Mouse (Mus musculus): ENCODE measurements at regions not wholly inside any gene's neighbourhood (a gene's known extent, or its start where the extent isn't known, plus 50 kb on each side); places are given as distances from the start of the nearest gene placed in this dataset.

DNA sequence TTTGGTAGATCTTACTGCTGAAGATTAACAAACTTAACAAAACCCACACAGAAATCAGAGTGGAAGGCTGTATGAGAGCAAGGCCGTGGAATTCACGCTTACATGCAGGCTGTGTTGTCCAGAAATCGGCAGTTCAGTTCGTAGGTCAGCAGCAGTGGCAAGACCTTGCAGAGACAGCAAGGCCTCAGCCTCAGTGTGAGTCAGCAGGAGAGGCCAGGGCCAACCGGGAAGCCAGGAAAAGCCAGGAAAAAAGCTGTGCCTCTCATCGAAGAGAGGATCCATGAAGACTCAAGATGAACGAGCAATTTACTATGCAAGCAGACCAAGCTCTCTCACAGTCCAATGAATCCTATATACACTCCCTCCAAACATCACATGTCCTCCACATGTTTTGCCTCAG lies 103.4 kb upstream of the 1700021F07Rik start:
- in situ Hi-C loops (cut with MboI; ENCODE audit: low pct_unique_long_range_greater_than_20kb) = loop anchor here (10.0 kb wide), 1 partner anchor 194 kb away; no protein-coding TSS in a partner anchor
- ATAC-seq = no peak
- no peaks in the 10 kb centered on the region for H3K27me3 ChIP-seq
- no peak for TF ChIP-seq CTCF (IDR thresholded peaks at IDR 0.05)
- no peak for DNase-seq (ENCODE audit: low read depth, low spot score)
- POLR2A ChIA-PET = no interaction called here
- CTCF ChIA-PET = interaction anchor here (0.6 to 1.2 kb wide), 3 partner anchors 12 to 736 kb away, joined by 3 read pairs; no protein-coding TSS in a partner anchor

DNA sequence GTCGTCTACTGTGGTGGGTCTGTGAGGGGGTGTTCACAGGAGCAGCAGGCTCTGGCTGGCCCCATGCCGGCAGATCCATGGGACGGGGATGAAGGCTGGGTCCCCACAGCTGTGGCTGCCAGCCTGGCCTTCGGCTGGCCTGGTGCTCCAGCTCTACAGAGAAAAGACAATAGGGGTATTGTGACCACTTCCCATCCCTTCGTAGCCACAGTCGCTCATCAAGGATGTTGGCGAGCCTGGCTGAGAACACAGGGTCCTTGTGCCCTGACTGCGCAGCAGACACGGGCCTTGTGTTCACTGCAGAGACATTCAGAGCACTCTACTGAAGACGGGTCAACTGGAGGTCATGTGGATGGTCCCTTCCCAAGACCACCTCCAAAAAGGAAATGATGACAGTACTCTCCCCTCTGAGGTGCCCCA lies 102.4 kb upstream of the 1700021F07Rik start:
- CTCF ChIA-PET = interaction anchor here (0.7 kb wide), 1 partner anchor 11 kb away, joined by 3 read pairs; no protein-coding TSS in a partner anchor
- POLR2A ChIA-PET = no interaction called here
- no peak for TF ChIP-seq CTCF (IDR thresholded peaks at IDR 0.05)
- no peaks in the 10 kb centered on the region for H3K27me3 ChIP-seq
- ATAC-seq = no peak
- in situ Hi-C loops (cut with MboI; ENCODE audit: low pct_unique_long_range_greater_than_20kb) = loop anchor here (10.0 kb wide), 1 partner anchor 195 kb away; no protein-coding TSS in a partner anchor
- DNase-seq (ENCODE audit: low read depth, low spot score) = no peak

DNA sequence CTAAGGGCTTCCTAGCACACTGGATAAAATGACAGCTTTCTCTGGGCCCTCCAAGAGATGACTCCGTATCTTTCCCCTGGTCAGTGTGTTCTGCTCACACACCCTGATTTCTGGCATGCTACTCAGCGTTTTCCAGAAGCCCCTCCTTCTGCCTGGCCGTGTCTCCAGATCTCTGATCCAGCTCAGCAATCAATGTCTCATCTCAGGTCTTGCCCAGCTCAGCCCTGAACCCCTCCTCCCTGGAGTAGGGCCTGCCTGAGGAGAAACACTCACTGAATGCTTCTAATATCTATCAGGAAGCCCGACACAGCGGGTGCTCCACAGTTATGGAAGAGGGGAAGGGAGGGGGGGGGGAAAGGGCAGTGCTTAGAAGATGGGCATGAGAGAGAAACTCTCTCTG lies 101.9 kb upstream of the 1700021F07Rik start:
- no peak for TF ChIP-seq CTCF (IDR thresholded peaks at IDR 0.05)
- no peak for ATAC-seq
- ChIA-PET POLR2A (no interaction called here), CTCF (interaction anchor here (0.7 kb wide), 1 partner anchor 10 kb away, joined by 3 read pairs; no protein-coding TSS in a partner anchor)
- no peaks in the 10 kb centered on the region for H3K27me3 ChIP-seq
- DNase-seq (ENCODE audit: low read depth, low spot score) = no peak
- in situ Hi-C loops (cut with MboI; ENCODE audit: low pct_unique_long_range_greater_than_20kb) = no loop called here

DNA sequence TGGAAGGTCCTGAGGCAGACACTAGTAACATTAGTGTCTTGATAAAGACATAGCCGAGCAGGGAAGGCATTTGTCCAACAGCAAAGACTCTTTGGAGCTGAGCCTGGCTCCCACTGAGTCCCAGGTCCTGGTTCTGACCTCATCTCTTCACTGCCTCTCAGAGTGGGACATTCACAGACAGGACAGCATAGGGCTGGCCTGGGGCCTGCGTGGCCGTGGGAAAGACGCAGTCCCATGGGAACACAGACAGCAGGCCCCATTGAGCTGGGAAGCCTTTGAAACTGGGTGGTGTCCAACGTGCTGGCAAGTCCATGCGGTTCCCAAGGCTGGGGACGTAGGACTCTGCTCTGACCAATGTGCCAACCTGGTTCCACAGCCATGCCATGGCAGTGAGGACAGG lies 97.5 kb upstream of the 1700021F07Rik start:
- TF ChIP-seq CTCF (IDR thresholded peaks at IDR 0.05) = no peak

DNA sequence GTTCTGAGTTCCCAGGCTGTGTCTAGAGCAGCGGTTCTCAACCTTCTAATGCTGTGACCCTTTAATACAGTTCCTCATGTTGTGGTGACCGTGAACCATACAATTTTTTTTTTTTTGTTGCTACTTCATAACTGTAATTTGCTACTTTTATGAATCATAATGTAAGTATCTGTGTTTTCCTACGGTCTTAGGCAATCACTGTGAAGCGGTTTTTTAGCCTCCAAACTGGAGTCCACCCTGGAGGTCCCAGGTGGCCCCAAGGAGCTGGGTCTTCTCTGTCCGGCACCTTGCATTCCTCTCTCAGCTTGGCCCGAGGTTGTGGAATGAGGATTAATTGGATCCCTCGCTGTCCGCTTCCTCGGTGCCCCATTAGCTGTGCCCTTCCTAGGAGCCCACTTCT lies 96.6 kb upstream of the 1700021F07Rik start:
- no peak for ATAC-seq
- H3K27me3 ChIP-seq = no peaks in the 10 kb centered on the region
- POLR2A ChIA-PET = no interaction called here
- DNase-seq (ENCODE audit: low read depth, low spot score) = no peak
- in situ Hi-C loops (cut with MboI; ENCODE audit: low pct_unique_long_range_greater_than_20kb) = no loop called here
- TF ChIP-seq CTCF (IDR thresholded peaks at IDR 0.05) = no peak
- CTCF ChIA-PET = no interaction called here

More for the DNA sequence above, 97.5 kb upstream of the 1700021F07Rik start:
- DNase-seq (ENCODE audit: low read depth, low spot score) = no peak
- in situ Hi-C loops (cut with MboI; ENCODE audit: low pct_unique_long_range_greater_than_20kb) = no loop called here
- CTCF ChIA-PET = no interaction called here
- H3K27me3 ChIP-seq = no peaks in the 10 kb centered on the region
- ATAC-seq = no peak
- POLR2A ChIA-PET = no interaction called here

DNA sequence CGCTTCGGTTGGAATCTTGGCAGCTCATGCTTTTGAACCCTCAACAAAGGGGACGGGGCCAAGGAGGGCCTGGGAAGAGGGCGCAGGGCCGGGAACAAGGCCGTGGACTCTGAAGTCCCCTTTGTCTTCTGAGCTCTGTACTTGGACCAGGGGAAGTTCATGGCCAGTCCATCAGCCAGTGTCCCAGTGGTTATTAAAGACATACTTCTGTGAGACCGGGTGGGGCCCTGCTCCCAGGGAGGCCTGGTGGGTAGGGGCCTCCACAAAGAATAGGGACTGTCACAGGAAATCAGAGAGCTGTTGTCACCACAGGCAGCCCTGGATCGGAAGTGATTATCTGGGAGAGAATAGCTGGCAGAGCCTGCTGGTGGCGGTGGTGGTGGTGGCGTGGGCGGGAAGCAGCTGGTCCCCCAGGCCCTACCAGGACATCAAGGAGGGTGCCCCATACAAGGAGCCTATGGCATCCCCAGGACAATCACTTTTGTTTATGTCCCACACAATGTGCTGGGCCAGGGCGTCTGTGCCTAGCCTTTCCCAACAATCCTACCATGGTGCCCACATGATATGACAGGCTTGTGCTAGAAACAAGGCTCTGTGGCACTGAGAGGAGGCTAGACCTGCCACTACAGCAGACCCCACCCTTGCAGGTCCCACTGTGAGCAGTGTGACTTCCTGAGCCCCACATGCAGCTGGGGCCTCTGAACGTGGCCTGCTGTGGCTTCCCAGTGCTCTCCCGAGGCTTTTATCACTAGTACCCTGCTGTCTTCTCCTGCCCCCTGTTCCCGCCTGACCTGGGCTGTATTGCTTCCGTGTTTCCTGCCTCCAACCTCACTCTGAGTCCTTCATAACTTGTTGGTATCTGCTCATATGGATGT lies 96.0 kb upstream of the 1700021F07Rik start:
- ATAC-seq (no peak), DNase-seq (ENCODE audit: low read depth, low spot score) (no peak)
- CTCF ChIA-PET = interaction anchor here (1.3 kb wide), 1 partner anchor 9 kb away, joined by 3 read pairs; no protein-coding TSS in a partner anchor
- no peak for TF ChIP-seq CTCF (IDR thresholded peaks at IDR 0.05)
- POLR2A ChIA-PET = interaction anchor here (0.6 kb wide), 1 partner anchor 109 kb away, joined by 3 read pairs; no protein-coding TSS in a partner anchor
- no peaks in the 10 kb centered on the region for H3K27me3 ChIP-seq
- in situ Hi-C loops (cut with MboI; ENCODE audit: low pct_unique_long_range_greater_than_20kb) = no loop called here

DNA sequence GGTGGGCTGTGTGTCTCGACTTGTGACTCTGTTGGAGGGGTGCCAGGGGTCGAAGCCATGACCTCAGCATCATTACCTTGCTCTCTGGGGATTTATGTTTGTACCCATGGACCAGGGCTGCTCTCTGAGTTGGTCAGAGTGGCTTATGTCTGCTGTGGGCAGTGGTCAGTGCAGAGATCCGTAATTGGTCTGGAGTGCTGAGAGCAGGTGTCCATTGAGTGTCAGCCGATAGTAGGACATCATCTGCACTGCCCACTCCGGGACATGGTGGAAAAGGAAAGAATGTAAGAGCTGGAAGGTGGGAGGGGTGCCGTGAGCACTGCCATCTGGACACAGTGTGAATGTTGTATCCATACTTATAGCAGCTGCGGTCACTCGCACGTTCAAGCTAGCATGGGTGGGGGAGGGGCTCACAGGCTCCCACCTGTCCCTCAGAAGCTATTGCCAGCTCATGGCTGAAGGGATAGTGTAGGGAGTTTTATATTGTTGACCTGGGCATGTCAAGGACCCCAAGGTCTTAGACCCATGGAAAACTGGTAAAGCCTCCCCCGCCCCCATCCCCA lies 94.4 kb upstream of the 1700021F07Rik start:
- POLR2A ChIA-PET = no interaction called here
- ATAC-seq = no peak
- in situ Hi-C loops (cut with MboI; ENCODE audit: low pct_unique_long_range_greater_than_20kb) = no loop called here

DNA sequence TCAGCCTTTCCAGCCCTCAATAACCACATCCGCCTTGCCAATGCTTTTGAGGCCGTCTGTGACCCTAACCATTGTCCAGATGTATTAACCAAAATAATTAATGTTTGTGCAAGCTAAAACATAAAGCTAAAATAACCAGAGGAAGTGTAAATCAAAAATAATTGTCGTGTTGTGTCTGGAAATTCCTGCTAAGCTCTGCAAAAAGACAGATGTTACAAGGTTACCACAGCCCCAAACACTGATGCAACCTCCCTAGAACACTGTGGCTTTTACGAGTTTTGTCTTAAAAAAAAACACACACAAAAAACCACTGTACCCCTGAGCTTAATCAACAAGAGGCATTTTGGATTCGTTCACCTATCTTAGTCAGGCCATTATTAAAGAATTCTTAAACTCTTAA lies 90.5 kb upstream of the 1700021F07Rik start:
- no peak for TF ChIP-seq CTCF (IDR thresholded peaks at IDR 0.05)
- in situ Hi-C loops (cut with MboI; ENCODE audit: low pct_unique_long_range_greater_than_20kb) = no loop called here
- CTCF ChIA-PET = interaction anchor here (0.9 to 1.3 kb wide), 2 partner anchors 12 to 13 kb away, joined by 3 read pairs; no protein-coding TSS in a partner anchor
- ATAC-seq (peak; percentile 32), DNase-seq (ENCODE audit: low read depth, low spot score) (peak; percentile 47)
- no peaks in the 10 kb centered on the region for H3K27me3 ChIP-seq
- POLR2A ChIA-PET = interaction anchor here (0.7 to 1.0 kb wide), 2 partner anchors 12 to 180 kb away, joined by 3 read pairs; no protein-coding TSS in a partner anchor

More for the DNA sequence above, 94.4 kb upstream of the 1700021F07Rik start:
- no peak for TF ChIP-seq CTCF (IDR thresholded peaks at IDR 0.05)
- CTCF ChIA-PET = interaction anchor here (1.0 to 1.3 kb wide), 2 partner anchors 11 to 198 kb away, joined by 3 read pairs; no protein-coding TSS in a partner anchor
- DNase-seq (ENCODE audit: low read depth, low spot score) = no peak
- no peaks in the 10 kb centered on the region for H3K27me3 ChIP-seq

DNA sequence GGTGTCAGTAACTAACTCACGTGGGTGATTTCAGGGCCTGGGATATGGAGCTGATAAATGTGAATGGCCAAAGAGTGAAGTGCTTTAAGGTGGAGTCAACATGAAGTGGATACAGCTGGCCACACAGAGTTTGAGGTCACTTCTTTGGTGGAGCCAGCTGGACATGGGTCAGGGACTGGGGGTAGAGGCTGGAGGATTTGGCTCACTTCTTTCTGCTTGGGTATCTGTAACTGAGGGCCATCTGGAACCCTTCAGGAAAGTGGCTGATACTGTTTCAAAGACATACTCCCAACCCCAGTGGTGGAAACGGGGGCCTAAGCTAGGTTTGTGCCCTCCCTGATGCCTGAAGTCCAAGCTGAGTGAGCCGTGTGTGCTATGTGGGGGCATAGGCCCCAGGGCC lies 90.1 kb upstream of the 1700021F07Rik start:
- in situ Hi-C loops (cut with MboI; ENCODE audit: low pct_unique_long_range_greater_than_20kb) = no loop called here
- DNase-seq (ENCODE audit: low read depth, low spot score) (peak; percentile 31), ATAC-seq (no peak)
- no peaks in the 10 kb centered on the region for H3K27me3 ChIP-seq
- ChIA-PET CTCF (interaction anchor here (1.3 kb wide), 1 partner anchor 12 kb away, joined by 3 read pairs; no protein-coding TSS in a partner anchor), POLR2A (interaction anchor here (0.7 kb wide), 1 partner anchor 11 kb away, joined by 3 read pairs; no protein-coding TSS in a partner anchor)
- no peak for TF ChIP-seq CTCF (IDR thresholded peaks at IDR 0.05)

DNA sequence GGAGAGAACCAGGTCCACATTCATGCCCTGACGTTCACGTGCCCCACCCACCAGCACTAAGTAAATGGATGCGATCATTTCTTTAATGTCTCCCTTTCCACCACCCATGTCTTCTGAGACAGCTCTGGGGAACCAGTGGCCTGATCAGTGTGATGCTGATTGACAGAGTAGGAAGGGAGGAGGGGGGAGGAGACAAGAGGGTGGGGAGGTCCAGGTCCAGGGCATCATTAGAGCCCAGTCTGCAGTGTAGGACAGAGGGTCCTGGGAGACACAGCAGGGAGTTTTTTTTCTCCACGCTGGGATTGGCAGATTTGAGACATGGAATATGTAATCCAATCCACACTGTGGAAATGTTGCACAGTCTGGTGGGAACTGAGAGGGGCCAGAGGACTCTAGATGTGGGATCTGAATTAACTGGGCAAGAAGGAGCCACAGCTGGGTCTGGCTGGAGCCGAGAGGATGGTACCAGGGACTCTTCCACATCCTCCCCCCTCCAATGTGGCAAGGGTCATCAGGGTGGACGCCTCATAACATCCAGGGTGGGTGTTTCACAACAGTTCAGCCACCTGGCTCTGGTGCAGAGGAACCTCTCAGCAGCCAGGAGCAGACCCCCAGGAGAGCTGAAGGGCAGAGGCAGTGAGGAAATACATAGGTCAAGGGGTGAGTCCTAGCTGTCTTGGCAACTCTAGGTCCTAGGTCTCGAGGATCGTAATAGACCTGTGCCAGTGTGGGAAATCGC lies 89.3 kb upstream of the 1700021F07Rik start:
- POLR2A ChIA-PET = no interaction called here
- ATAC-seq = no peak
- CTCF ChIA-PET = no interaction called here

More for the DNA sequence above, 89.3 kb upstream of the 1700021F07Rik start:
- no peaks in the 10 kb centered on the region for H3K27me3 ChIP-seq
- DNase-seq (ENCODE audit: low read depth, low spot score) = no peak
- in situ Hi-C loops (cut with MboI; ENCODE audit: low pct_unique_long_range_greater_than_20kb) = no loop called here
- no peak for TF ChIP-seq CTCF (IDR thresholded peaks at IDR 0.05)

Data from Patski (cell line).